Mouse (Mus musculus) gonadal fat pad, adult 2 months (tissue): Measurements from ENCODE around the gene Parp11. TPM values are rescaled to one million over a fixed set of nuclear protein-coding genes. Genes with fewer than 3 reads are reported as not detected.
A peak's percentile ranks its signal among the peaks of the same experiment; 100 is the strongest.
"Not testable (repeated sequence)": the region's sequence is repeated elsewhere in the genome, so short reads cannot be mapped to it uniquely, and the experiment has no call there.

Experiments
- DNase-seq: peaks from one replicate; pipeline ENCODE4 v3.0.0-alpha.2; 2012; ENCODE audit warnings: low read depth
- polyA plus RNA-seq: library from polyadenylated mRNA; depleted of rRNA; stranded (reverse); fragments of >200 nt; gene quantifications from 2 replicates; pipeline ENCODE4 v1.2.3, GENCODE M21; 2012

The Parp11 gene
- polyA plus RNA-seq, 1 experiment: 13.3 TPM

DNA sequence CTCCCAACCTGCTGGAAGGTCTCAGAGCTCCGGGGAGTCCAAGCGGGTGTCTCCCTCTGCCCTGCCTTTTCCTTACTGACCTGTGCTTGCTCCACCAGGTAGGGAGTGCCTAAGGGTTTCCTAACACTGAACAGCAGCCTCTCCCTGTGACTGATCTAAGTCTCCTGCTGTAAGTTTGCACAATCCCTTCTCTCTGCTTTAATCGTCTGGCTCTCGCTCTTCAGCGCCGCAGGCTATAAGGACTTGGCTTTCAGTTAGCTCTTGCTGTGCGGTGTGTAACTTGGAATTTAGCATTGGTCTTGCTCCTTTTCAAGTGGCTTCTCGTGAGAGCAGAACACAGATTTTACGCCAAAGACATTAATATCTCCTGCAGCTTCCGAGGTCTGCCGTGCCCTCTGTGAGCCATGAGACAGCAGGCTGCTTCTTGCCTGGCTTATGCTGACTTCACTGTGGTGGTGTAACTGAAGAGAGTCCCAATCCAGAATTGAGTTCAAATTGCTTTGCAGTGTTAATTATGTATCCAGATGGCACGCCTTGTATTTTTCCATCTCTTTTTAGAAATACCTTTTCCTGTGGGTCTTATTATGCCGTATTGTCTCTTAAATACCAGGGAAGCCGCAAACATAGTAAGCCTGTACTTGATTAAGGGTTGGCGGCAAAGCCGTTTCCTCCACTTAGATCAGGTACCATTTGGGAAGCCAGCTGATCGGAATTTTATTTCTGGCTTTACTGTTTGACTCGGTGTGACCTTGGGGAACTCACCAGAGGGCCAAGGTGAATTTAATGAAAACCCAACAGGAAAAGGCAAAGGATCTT lies 50.4 kb downstream of the Parp11 start:
- peak; percentile 98 for DNase-seq

DNA sequence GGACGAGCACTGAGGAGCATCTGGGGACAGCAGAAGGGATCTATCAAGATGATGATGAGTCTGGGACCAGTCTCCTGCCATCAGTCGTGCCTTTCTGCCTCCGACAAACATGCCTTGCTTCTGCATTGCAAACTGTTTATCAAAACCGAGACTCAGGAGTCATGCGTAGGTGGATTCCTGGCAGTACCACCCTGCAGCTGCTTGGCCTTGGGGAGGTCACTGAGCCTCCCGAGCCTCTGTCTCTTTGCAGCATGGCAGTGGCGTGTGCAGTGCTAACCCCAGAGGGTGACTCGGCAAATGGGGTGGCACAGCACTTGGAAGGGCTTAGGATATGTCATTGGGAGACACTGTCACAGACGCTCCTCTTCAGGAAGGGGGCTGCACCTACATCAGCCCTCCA lies 53.5 kb downstream of the Parp11 start:
- DNase-seq: no peak

DNA sequence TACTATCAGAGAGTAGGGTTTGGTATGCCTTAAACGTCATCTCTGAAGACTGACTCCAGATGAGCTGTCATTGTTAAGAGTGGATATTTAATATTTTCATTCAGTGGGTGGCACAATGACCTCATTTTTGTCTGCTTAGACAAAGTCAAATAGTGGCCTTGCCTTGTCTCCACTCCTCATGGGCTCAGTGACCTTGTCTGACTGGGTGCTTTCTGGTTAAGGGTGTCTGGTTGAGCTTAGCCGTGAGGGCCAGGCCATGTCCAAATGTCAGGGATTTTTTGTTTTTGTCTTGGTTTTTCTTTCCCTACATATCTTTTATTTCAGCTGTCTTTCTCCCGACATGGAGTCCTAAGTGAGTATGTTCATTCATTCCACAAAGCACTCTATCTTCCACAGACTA lies 54.2 kb downstream of the Parp11 start:
- no peak for DNase-seq

DNA sequence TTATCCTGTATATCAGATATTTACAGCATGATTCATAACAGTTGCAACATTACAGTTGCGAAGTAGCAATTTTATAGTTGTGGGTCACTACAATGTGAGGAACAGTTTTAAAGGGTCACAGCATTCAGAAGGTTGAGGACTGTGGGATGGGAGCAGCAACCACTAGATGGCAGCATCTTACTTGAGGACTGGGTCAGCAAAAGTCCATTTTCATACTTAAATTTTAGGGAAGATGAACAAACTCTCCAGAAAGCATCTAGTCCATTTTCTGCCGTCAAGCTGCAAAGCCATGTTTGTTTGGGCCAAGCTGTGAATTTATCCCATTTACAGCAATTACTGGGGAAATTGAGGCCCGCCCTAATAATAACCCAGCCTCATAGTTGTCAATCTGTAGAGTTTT lies 55.9 kb downstream of the Parp11 start:
- no peak for DNase-seq

DNA sequence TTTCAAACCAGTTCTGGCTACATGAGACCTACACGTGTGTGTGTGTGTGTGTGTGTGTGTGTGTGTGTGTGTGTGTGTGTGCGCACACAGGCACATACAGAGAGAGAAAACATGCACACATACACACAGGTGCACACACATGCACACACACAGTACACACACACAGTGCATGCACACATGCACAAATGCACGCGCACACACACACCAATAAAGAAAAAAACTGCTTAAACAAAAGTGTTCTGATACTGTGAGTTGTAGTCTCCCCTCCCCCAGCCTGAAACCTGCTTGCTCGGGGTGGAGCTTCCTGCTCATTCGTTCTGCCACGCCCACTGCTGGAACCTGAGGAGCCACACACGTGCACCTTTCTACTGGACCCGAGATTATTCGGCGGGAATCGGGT lies 67.1 kb downstream of the Parp11 start:
- not testable (repeated sequence) for DNase-seq

DNA sequence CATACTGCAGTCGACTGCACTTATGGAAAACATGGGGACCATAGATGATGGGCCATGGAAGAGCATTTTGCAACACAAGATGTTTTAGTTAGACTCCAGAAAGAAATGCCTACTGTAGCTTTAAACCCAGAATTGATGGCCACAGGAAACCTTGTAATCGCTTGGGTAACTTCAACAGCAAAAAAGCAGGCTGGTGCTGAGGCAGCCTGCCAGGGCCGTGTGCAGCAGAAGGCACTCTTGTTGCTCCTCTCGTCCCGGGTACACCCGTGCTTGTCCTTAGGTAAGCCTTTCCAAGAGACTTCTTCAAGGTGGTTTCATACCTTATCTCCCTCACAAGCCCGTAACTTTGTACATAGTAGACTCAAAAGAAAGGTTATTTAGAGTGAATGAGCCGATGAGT lies 74.5 kb downstream of the Parp11 start:
- DNase-seq: no peak

DNA sequence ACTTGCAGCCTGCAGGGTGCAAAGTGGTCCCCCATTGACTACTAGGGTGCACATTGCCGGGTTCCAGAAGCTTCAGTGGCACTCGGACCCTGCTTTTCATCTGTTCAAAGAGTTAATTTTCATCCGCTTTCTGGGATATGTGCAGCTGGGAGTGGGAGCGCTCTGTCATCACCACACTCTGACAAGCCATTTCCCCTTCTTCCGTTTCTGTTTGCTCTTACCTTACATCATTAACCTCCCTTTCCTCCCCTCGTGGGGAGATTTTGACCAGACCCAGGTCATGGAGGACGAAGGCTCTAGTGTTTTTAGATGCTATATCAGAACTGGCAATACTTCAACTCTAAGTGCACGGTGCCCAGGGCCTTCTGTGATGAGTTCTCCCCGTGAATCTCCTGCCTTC lies 75.7 kb downstream of the Parp11 start:
- no peak for DNase-seq

DNA sequence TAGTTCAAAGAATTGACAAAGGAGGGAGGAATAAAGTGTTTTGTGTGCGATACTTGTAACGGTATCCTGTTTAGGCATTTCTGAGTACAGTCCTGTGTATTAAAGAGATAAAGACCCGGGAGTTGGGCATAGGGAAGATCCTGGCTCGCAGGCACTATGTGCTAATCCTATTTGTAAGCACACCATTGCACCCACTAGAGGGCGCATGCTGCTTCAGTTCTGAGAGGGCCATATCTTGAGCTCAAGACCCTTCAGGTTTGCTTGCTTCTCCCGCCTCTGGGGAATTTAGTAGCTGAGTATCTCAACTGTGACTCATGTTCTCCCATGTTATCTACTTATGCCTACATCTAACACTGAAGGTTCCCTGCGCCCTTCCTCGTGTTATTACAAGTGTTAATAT lies 77.8 kb downstream of the Parp11 start:
- no peak for DNase-seq

DNA sequence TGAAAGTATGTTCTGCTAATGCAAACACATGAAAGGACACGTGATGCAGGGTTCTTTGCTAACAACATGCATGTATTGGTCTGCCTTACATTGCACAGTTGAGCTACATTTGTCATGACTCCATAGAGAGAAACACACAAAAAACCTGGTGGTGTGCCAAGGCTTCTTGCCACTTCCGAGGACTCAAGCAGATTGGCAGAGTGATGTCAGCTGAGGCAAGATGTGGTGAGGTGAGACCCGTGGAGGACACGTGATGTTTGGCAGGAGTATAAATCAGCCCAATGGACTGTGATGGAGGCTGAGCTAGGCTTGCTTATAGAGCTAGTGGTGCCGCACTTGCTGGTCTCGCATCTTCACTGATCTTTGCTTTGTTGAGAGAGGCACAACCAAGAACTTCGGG lies 82.0 kb downstream of the Parp11 start:
- DNase-seq: no peak

DNA sequence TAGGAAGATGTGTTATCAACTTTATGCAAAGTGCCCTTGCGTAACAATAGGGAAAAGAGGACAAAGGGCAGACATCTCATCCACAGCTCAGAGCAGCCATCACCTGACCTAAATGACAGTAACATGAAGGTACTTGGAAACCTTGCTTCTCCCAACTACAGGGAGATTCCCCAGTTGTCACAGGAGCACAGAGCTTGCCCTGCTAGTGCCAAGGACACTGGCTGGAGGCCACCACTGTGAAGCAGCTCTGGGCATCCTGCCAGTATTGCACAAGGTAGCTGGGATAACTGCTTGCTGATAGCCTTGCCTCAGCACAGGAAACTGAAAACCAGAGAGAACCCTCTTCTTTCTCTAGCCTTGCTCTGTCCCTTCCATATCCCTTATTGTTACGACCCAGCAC lies 82.8 kb downstream of the Parp11 start:
- peak; percentile 84 for DNase-seq

DNA sequence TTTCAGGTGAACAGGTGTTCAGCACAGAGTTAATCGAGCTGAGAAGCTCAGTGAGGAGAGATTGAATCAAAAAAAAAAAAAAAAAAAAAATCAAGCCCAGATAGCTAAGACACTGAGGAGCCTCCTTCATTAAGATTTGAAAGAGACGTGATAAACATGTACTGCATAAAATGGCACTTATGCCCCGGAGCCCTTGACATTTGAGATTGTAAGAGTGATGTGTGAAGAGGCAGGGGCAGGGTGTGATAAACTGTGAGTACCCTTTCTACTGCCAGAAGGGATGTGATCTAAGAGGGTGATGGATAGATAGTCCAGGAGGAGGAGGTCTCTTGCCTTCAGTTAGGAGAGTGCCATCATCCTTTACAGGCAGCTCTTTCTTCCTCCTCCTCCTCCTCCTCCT lies 83.6 kb downstream of the Parp11 start:
- DNase-seq: no peak

DNA sequence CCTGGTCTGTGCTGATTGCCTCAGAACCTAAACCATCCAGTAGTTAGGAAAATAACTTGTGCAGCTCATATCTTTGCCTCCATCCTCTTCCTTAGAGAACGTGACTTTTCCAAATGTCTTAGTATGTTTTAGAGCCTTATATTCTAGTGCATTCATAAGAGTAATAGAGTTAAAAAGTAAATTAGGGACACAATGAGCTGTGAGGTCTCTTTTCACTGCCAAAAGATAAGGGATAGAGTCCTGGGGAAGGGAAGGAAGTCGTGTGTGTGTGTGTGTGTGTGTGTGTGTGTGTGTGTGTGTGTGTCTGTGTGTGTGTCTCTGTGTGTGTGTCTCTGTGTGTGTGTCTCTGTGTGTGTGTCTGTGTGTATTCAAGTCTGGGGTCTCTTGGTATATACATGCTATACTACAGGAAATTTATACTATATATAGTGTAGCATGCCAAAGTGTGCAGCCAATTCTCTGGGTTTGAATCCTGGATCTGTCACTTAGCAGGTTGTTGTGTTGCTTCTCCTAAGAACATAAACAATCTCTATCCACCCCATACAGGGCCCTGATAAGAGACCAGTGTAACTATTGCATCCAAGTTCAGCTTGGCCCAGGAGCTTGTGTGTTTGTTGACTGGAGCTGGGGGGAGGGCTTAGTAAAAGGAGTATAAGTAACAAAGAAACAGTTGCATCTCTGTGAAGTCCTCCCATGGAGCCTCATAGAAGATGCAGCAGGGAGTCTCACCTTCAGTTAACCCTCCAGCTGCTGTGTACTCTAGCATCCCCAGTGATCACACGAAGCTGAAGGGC lies 85.0 kb downstream of the Parp11 start:
- DNase-seq: no peak

DNA sequence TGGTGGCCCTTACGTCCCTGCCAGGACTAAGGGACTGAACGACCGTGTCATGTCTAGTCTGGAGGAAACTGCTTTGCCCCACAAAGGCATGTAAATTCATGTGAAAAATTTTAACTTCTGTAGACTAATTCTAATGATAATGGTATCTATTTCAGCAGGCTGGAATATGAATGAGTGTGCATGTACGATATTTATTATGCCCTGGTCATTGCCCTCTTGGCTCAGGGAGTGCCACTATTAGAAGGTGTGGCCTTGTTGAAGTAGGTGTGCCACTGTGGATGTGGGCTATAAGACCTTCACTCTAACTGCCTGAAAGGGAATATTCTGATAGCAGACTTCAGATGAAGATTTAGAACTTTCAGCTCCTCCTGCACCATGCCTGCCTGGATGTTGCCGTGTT lies 85.7 kb downstream of the Parp11 start:
- DNase-seq: no peak

DNA sequence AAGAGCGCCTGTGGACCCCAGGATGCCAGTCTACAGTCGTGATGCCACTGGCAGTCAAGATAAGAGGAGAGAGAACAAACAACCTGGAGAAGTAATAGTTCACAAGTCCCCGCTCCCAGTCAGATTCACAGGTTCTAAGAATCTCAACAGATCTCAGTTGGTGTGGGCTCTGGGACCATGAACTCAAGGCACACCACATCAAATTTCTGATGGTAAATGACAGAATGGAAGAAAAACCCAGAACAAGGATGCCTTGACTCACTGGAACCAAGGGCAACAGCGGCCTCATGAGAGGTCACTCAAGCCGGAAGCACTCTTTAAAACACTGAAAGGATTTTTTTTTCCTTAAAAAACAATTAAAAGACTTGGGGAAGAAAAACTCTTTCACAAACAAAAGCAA lies 87.1 kb downstream of the Parp11 start:
- DNase-seq: no peak

DNA sequence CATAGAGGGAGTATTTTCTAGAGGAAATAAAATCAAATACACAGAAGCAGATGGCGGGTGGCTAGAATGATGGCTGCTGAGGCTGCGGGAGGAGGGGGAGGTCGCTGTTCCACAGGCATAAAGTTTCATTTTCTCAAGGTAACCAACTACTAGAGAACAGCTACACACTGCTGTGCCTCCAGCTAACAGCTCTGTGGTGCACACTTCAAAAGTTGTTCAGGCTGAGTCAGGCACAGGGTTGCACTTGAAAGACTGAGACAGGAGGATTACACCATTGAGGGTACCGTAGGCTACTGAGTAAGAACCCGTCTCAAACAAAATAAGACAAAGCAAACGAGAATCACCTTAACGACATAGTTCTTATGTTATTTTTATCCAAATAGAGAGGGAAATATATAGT lies 90.4 kb downstream of the Parp11 start:
- DNase-seq: no peak

DNA sequence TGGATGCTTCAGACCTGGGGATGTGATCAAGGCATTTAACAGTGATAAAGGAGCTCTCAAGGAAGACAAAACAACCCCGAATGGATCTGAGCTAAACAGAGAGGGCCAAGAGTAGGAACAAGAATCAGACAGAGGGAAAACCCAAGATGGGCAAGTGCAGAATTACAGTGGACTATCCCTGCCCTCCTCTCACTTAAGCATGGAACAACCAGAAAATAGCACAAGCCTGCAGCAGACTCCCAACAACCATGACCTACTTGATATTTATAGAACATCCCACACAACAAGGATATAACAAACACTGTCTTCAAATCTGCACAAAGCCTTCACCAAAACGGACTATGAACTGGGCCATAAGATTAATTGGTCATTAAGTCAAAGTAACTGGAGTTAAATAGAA lies 91.5 kb downstream of the Parp11 start:
- no peak for DNase-seq

DNA sequence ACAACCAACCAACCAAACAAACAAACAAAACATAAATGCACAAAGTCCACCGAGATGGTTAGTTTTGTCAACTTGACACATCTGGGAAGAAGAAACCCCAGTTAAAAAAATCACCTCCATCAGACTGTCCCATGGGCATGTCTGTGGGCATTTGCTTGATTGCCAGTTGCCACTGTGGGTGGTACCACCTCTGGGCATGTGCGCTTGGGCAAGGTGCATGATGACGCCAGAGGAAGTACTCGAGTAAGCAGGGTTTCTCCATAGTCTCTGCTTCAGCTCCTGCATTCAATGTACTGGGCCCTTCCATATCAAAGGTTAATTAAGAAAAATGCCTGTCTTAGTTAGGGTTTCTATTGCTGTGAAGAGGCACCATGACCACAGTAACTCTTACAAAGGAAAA lies 92.6 kb downstream of the Parp11 start:
- DNase-seq: no peak

DNA sequence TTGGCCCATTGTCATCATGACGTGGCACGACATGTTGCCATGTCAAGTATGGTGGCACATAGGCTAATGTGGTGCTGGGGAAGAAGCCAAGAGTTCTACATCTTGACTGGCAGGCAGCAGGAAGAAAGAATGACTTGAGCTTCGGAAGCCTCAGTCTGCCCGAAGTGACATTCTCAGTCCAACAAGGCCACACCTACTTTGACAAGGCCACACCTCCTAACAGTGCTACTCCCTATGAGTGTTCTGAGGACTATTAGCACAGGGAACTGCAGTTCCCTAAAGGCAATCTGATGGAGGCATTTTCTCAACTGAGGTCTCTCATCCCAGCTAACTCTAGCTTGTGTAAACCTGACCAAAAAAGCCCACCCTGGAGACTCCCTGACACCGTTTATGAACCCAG lies 93.0 kb downstream of the Parp11 start:
- DNase-seq: no peak

DNA sequence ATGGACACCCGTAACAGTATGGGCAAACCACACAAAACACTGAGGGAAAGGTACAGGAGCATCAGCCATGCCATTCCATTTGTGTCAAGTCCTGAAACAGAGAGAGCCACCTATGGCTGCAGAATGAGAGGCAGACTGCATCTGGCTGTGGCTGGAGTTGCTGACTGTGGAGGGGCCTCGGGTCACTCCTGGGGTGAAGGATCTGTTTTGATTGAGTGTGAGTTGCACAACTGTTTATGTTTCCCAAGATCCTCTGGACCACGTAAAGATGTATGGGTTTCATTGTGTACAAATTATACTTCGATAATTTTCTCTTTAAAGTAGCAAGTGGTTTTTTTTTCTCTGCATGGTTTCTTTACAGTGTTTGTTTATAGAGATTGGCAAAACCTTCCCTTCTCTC lies 93.9 kb downstream of the Parp11 start:
- DNase-seq: no peak

DNA sequence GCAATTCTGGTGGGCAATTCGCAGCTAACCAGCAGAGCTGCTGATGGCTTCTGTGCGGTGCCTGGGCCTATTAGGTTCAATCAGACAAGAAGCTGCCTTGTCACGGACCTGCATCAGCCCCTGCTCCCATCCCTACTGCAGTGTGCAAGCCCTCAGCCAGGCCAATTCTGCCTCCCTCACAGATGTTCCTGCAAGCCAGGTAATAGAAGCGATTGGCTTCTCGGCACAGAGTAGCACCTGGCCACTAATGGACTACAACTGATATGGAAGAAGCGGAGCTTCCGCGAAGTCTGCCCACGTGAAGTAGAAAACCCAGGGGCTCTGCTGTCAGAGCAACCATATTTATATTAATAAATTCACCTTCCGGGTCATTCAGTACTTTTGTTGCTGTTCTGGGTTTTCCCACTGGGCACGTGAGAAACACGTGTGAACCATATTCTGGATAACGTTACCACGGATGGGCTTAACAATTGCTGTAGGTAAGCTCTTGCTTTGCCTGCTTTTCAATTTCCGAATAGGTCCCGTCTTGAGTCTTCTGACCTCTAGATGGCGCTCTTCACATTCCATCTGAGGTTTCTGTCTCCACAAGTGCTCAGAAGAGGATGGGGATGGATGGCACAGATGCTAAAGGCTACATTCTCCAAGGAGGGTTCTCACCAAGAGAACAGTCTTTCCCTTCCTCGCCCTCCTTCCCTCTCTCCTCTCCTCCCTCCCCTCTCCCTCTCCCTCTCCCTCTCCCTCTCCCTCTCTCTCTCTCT lies 95.2 kb downstream of the Parp11 start:
- DNase-seq: no peak
